Mouse (Mus musculus): Measurements from ENCODE around the gene Apol10a. TPM values are rescaled to one million over a fixed set of nuclear protein-coding genes. Genes with fewer than 3 reads are reported as not detected.
"Not testable (repeated sequence)": the region's sequence is repeated elsewhere in the genome, so short reads cannot be mapped to it uniquely, and the experiment has no call there.

Apol10a gene
- total RNA-seq, 2 experiments from 2014 or later = not detected

- peak; percentile 45 for TF ChIP-seq CTCF (IDR thresholded peaks at IDR 0.05)
- DNase-seq (ENCODE audit: extremely low spot score in 1 of 2, low spot score in 2 of 2) = peak; percentile 20 to 43
- not testable (repeated sequence) for H3K4me3 ChIP-seq, H3K27ac ChIP-seq
- intact Hi-C loops (cut with DNase I) = loop anchor here (1.0 kb wide), 1 partner anchor 109 kb away; no protein-coding TSS in a partner anchor
Measured at GRCm38 (mm10) chr15:77523186-77523843, 46.5 kb downstream of the Apol10a start.

GRCm38 (mm10) chr15:77533216-77533615, 56.4 kb downstream of the Apol10a start, which contains the start of gene Apol7c:
Apol7c (minus strand) TSS chr15:77533316.
- no peak for DNase-seq (ENCODE audit: extremely low spot score in 1 of 2, low spot score in 2 of 2)
- no peak within 1 kb of the TSS for H3K27ac ChIP-seq
- intact Hi-C loops (cut with DNase I) = no loop called here
- no peak within 1 kb of the TSS for H3K4me3 ChIP-seq
- no peak for TF ChIP-seq CTCF (IDR thresholded peaks at IDR 0.05)

- H3K27ac ChIP-seq; H3K4me3 ChIP-seq; DNase-seq (ENCODE audit: extremely low spot score in 1 of 2, low spot score in 2 of 2); intact Hi-C loops (cut with DNase I): not testable (repeated sequence)
Measured at GRCm38 (mm10) chr15:77539221-77539620, 62.4 kb downstream of the Apol10a start.

Other genes with a start within 250 kb of the Apol10a start
- 100 to 1,000 TPM; 248 to 258 TPM for gene Rbfox2, start 170.0 kb upstream of the Apol10a start, total RNA-seq (2021)
- under 1 TPM; 0.30 to 0.32 TPM for gene Apol7a, start 77.9 kb upstream of the Apol10a start, total RNA-seq (2021)
- not detected for gene Apol9a, start 65.9 kb upstream of the Apol10a start, total RNA-seq (2021)
- gene Apol7b, start 29.6 kb upstream of the Apol10a start, total RNA-seq (2021) = not detected
- not detected for gene Apol11a, start 31.2 kb downstream of the Apol10a start, total RNA-seq (2021)
- gene Apol7c, start 56.3 kb downstream of the Apol10a start, total RNA-seq (2021) = not detected
- not detected for gene 1700025B11Rik, start 84.8 kb downstream of the Apol10a start, total RNA-seq (2021)
- gene Apol10b, start 119.1 kb downstream of the Apol10a start, total RNA-seq (2021) = under 1 TPM in 1 of 2 experiments, not detected in 1; 0.18 TPM
- not detected for gene Gm36245, start 122.2 kb downstream of the Apol10a start, total RNA-seq (2021)
- gene Apol11b, start 166.2 kb downstream of the Apol10a start, total RNA-seq (2021) = under 1 TPM in 1 of 2 experiments, not detected in 1; 0.23 TPM
- gene Apol7e, start 221.8 kb downstream of the Apol10a start, total RNA-seq (2021) = under 1 TPM in 1 of 2 experiments, not detected in 1; 0.14 TPM